Mouse (Mus musculus) liver, adult 2 months (tissue): ENCODE measurements around the gene Usp18.

Source experiments
- CTCF ChIP-seq: fragments of 200-500 bp; IDR thresholded peaks from 2 replicates; pipeline ENCODE4 v1.5.1; 2011; ENCODE audit warnings: low read depth, low read length, control low read depth
- POLR2A ChIP-seq: fragments of 200-500 bp; IDR thresholded peaks from 2 replicates; pipeline ENCODE4 v1.6.1; 2011; ENCODE audit warnings: low read length, control low read depth; ENCODE audit not compliant: insufficient read depth; ENCODE audit errors: extremely low read depth

DNA sequence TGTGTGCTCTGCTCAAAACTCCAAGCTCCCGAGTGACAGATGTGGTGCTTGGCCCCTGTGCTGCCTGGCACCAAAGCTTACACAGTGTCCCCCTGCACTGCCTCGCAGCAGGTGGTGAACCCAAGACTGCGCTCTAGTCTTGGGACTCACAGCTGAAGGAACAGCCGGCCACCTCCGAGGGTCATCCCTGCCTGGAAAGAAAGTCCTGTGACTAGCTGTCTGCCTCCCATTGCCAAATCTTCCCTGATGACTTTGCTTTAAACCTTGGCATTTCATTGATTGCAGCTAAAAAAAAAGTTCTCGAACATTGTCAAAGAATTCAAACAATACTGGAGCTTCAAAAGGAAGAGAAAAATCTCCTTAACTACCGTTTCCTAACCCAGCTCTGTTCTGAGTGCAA lies 53.6 kb downstream of the Usp18 start:
- TF ChIP-seq CTCF (no peak), POLR2A (no peak)
